Mouse (Mus musculus): ENCODE data around the gene Gad1.

GRCm38 (mm10) chr2:70632412-70632811, 79.5 kb downstream of the Gad1 start:
- no peak for TF ChIP-seq CTCF (IDR thresholded peaks at IDR 0.05)
- no peak for TF ChIP-seq POLR2A (IDR thresholded peaks at IDR 0.05; ENCODE audit: insufficient read depth, low read depth, low read length)

All from heart, adult 2 months (tissue).